Mouse (Mus musculus) urinary bladder, postnatal 14 days (tissue): ENCODE measurements at regions not wholly inside any gene's neighbourhood (a gene's known extent, or its start where the extent isn't known, plus 50 kb on each side); places are given as distances from the start of the nearest gene placed in this dataset.
A peak's percentile ranks its signal among the peaks of the same experiment; 100 is the strongest.

Experiments used
- DNase-seq: peaks from one replicate; pipeline ENCODE4 v3.0.0; 2021; ENCODE audit warnings: low spot score

GRCm38 (mm10) chr5:58705561-58705960, 987.8 kb downstream of the Pcdh7 start:
- no peak for DNase-seq

DNA sequence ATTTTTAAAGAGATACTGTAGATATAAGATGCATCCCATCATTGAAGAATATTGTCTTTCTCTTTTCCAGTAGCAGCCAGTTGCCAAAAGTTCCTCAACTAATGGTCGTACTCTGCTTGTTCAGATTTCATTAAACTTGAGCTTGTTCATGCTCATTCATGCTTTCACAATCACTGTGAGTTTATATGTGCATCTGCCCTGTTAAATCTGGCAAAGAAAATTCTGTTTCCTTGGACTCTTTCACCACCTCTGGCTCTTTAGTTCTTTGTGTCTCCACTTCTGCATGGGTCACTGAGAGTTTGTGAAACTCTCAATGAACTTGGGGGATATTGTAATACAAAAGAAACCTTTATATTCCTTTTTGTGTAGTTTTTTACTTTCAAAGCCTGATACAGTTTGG, 994.6 kb downstream of the Pcdh7 start:
- no peak for DNase-seq

DNA sequence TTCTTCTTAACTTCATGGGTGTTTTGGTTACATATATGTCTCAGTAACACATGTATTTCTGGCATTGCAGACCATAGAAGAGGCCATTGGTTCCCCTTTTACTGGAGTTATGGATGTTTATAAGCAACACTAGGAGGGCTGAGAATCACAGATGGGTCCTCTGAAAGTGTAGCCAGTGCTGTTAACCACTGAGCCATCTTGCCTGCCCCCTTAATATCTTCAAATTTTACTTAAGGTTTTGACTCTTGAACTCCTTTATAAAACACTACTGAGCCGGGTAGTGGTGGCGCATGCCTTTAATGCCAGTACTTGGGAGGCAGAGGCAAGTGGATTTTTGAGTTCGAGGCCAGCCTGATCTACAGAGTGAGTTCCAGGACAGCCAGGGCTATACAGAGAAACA, 1015.6 kb downstream of the Pcdh7 start:
- no peak for DNase-seq

- no peak for DNase-seq
Measured at GRCm38 (mm10) chr5:58733961-58734360, 1016.2 kb downstream of the Pcdh7 start.

DNA sequence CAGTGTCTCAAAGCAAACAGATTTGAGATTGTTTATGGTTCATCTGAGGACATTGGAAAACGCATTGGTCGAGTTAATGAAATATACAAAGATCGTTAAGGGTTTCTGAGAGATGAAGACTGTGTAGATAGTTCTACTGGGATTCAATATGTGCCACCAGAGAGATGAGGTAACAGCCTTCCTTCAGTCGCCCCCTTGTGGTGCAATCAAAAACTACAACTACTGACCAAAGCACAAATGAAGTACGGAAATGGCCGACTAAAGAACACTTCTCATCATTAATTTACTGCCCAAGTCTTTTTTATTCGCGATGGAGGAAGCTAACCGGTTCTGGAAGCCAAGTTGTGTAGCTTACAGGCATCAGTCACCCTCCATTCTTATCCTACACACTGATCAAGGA, 1018.8 kb downstream of the Pcdh7 start:
- DNase-seq, result peak; percentile 75

DNA sequence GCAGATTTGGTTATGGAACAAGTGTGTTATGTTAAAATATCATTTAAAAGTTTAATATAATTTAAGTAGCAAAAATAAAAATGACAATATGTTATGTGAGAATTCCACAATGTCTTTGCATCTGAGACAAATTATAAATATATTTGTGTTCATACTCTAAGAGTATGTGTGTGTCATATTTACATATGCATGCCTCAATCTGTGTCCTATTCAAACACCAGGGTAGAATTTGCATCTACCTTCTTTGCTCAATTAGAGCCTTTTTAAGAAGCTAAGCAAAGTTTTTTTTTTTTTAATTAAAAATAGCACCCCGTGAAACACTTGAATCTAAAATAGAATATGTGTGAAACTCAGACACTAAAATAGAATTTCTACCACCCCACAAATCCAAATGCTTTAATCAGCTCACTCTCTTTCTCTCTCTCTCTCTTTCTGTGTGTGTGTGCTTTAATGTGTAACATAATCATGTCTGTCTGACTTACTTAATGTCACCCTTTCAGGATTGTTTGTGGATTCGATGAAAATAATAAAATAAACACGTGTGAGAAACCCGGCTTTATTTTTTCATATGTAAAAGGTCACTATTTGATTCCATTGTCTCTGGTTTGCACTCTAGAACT, 1019.6 kb downstream of the Pcdh7 start:
- no peak for DNase-seq

- no peak for DNase-seq
Measured at GRCm38 (mm10) chr5:58738041-58738440, 1020.3 kb downstream of the Pcdh7 start.

GRCm38 (mm10) chr5:58740759-58741158, 1023.0 kb downstream of the Pcdh7 start:
- DNase-seq, result no peak

GRCm38 (mm10) chr5:58747684-58748083, 1029.9 kb downstream of the Pcdh7 start:
- DNase-seq, result no peak

DNA sequence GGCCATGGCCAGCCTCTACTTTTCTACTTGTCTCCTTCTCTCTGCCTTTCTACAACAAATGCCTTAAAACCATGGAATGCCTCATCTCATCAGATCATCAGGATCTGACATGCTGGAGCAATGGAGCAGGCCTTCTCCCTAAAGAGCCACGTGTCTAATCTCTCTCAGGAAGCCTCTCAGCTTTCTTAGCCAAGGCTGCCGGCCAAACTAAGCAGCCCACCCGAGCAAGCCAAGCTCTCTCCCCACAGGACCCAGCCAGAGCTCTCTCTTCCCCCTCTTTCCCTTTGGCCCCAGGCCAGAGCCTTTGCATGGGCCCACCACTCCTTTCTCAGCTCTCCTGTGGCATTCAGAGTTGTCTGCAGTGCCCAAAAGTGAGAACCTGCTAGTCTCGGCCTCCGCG, 1034.0 kb downstream of the Pcdh7 start:
- DNase-seq, result no peak
